Mouse (Mus musculus) cortical plate, adult 2 months (tissue): ENCODE measurements at regions not wholly inside any gene's neighbourhood (a gene's known extent, or its start where the extent isn't known, plus 50 kb on each side); places are given as distances from the start of the nearest gene placed in this dataset.
A peak's percentile ranks its signal among the peaks of the same experiment; 100 is the strongest.

Experiments used
- H3K27ac ChIP-seq: fragments of 200-500 bp; 2 replicates; pipeline ENCODE4 v1.5.1; 2012; ENCODE audit warnings: low read length, control low read depth, inconsistent platforms; ENCODE audit not compliant: insufficient read depth
- H3K4me1 ChIP-seq: fragments of 200-500 bp; 2 replicates; pipeline ENCODE4 v1.6.1; 2011; ENCODE audit warnings: low read length; ENCODE audit not compliant: control insufficient read depth, insufficient read depth
- H3K4me3 ChIP-seq: fragments of 200-500 bp; 2 replicates; pipeline ENCODE4 v1.5.1; 2011; ENCODE audit warnings: mild to moderate bottlenecking, low read length, control low read depth; ENCODE audit not compliant: insufficient read depth
- CTCF ChIP-seq: fragments of 200-500 bp; IDR thresholded peaks from 2 replicates; pipeline ENCODE4 v1.5.1; 2011; ENCODE audit warnings: mild to moderate bottlenecking, control low read depth, low read length; ENCODE audit not compliant: insufficient read depth; ENCODE audit errors: extremely low read depth
- POLR2A ChIP-seq: fragments of 200-500 bp; IDR thresholded peaks from 2 replicates; pipeline ENCODE4 v1.6.1; 2011; ENCODE audit warnings: mild to moderate bottlenecking, low read length, control low read depth; ENCODE audit not compliant: insufficient read depth; ENCODE audit errors: extremely low read depth

DNA sequence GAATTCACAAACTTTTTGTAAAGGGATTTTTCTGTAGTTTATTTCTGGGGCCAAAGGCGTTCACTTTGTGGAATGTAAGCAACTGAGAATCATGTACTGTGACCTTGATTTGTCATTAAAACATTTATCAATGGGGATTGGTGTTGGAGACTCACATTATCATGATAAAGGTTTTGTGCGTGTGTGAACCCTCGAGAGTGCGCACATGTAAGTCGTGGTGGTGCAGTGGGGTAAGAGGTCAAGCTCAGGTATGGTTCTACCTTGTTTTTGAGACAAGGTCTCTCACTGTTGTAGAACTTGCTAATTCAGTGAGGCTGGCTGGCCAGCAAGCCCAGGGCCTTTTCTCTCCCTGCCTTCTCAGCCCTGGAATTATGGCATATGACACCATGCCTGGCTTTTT, 280.4 kb downstream of the Rps24 start:
- no peak overlapping the region for H3K27ac ChIP-seq
- peaks cover 13% of the 10 kb centered on the region for H3K4me1 ChIP-seq
- no peak overlapping the region for H3K4me3 ChIP-seq
- TF ChIP-seq CTCF = no peak
- TF ChIP-seq POLR2A = no peak

DNA sequence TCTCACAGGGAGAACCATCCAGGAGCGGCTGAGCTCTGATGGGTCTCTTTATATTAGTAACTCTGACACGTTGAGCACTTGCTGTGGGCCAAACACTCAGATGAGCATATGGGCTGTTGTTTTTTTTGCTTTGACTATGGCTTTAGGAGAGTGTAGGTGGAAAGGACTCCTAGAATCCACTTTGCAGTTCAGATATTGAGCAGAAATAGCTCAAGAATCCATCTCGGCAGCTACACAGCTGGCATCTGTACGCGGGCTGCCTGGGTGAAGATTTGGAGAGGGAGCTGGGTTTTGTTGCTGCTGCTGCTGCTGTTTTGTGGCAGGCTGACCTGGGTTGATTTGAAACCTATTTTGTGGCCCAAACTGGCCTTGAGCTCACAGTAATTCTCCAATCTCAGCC, 281.0 kb downstream of the Rps24 start:
- no peak for TF ChIP-seq POLR2A
- TF ChIP-seq CTCF = no peak
- Histone ChIP-seq H3K27ac (no peak overlapping the region), H3K4me1 (peaks cover 13% of the 10 kb centered on the region), H3K4me3 (no peak overlapping the region)

DNA sequence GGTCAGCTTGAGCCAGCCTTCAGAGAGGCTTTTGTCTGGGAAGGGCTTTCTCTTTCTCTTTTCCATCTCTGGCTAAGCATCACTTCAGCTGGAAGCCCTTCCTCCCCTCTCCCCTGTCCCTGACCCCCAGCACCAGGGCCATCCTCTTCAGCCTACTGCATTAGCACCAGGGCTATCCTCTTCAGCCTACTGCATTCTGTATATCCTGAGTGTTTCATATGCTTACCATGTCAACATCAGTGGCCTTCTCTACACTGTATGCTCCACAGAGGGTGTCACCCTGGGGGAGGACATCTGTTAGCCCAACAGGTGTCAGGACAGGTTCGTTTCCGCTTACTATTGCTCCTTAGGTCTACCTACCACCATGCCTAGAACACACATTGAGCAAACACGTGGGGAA, 282.5 kb downstream of the Rps24 start:
- TF ChIP-seq POLR2A = no peak
- Histone ChIP-seq H3K4me1 (peaks cover 11% of the 10 kb centered on the region), H3K4me3 (no peak overlapping the region), H3K27ac (no peak overlapping the region)

DNA sequence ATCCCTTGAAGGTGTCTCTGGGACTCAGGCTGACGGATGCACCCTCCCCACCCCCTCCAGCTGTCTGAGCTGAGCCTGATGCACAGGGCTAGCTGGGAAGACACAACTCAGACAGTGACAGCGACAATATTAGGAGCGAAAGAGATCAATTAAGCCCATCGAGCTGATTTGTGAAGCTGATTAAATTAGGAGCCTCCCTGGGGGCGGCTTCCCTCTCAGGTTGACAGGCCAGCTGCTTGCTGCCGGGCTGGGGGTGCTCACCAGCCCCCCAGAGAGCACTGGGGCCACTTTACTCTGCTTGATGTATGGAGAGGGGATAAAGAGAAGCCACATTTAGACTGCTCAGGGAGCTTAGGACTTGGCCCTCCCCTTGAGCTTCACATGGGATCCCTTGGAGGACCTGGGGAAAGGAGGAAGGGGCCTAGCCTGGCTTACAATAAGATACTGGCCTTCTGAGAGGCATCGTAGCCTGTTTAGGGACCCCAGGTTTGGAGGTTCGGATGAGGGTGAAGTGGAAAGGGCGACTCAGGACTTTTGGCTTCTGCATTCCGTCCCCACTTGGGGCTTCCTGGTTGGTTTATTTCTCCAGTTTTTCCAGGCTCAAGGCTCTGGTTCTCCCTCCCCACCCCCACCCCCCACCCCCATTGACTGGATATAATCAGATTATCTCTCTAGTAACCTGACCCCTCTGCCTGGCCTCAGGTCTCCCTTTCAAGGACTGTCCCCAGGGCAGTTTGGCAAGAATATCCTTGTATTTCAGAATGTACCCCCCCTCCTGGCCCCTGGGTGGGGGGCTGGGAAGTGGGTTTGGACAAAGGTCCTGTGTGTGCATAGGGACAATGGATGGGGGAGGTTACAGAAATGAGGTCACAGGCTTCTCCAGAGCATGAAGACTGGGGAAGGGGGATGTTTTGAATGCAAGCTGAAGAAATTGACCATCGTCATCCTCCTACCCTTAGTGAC, 283.4 kb downstream of the Rps24 start:
- no peak for TF ChIP-seq POLR2A
- H3K4me1 ChIP-seq = peaks cover 11% of the 10 kb centered on the region
- H3K4me3 ChIP-seq = no peak overlapping the region
- H3K27ac ChIP-seq = no peak overlapping the region

DNA sequence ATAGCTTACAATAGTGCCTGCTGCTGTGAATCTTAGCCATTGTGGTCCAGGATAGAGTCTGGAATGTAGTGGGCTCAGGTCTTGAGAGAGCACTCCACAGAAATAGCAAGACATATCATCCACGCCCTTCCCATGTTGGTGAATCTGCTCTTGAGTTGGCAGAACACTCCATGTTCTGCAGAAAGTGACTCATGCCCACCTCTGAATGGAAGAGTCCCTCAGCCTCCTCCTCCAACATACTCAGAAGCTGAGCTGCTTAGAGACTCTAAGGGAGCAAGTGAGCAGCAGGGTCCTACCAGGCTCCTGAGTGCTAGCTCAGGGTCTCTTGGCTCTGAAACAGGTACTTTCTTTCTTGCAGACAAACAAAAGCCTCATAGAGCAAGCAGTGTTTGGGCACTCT, 284.7 kb downstream of the Rps24 start:
- no peak for TF ChIP-seq CTCF
- TF ChIP-seq POLR2A = no peak
- H3K27ac ChIP-seq = 0 out of 2 replicates have a peak overlapping the region, but pooled peaks have one; percentile 30
- no peak overlapping the region for H3K4me3 ChIP-seq
- peaks cover 11% of the 10 kb centered on the region for H3K4me1 ChIP-seq

DNA sequence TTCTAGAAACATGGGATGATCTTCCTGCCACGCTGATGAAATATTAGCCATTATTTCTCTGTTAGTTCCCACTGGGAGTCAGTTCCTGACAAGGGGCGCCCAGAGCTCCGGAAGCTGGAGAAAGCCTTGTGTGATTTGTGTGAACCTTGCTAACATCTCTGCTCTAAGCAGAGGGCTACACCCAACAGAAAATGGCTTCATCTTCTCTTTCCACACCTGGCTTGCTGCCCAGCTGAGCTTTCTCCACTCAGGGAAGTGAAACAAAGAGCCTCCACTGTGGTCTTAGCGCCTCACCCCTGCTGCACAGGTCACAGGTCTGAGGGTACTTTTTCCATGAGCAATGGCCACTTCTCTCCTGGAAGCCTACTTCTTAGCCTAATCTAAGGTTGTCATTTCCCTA, 285.2 kb downstream of the Rps24 start:
- Histone ChIP-seq H3K4me3 (no peak overlapping the region), H3K27ac (0 out of 2 replicates have a peak overlapping the region, but pooled peaks have one; percentile 30), H3K4me1 (peaks cover 11% of the 10 kb centered on the region)
- TF ChIP-seq POLR2A (no peak), CTCF (no peak)

DNA sequence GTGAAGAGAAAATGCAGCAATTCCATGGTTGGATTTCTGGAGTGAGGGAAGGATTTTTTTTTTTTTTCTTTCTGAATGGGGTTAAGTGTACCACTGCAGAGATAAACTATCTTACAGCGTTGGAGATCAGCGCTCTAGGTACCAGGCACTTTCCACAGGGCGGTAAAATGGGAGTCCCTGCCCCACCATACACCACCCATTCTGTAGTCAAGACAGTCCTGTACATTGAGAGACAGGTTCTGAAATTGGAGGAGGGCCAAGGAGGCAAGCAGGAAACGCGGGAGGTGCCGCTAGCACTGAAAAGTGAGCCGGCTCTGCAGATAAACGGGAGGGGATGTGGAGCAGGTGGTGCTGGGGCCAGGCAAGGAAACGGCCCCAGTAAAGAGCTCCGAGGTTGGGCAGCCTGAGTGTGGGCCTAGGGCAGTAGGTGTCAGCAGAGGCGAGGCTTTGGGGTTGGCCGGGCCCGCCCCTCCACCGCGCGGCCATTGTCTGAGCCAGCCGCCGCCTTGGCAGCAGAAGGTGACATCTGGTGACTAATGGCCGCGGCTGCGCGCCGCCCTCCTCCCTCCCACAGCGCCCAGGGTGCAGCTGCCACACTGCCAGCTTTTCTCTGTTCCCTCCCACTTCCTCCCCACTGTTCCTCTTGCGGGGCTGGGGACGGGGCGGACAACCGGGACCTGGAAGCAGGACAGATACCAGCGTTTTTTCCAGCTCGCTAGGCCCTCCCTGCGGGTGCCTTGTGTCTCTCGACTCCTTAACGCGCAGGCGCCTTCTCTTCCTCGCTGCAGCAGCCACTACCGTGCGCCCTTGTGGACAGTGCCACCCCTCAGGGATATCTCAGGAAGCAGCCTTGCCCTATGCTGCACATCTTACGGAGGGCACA, 292.1 kb downstream of the Rps24 start:
- H3K4me1 ChIP-seq = peaks cover 5% of the 10 kb centered on the region
- peak overlapping the region; percentile 24 for H3K4me3 ChIP-seq
- peak; percentile 56; the same call in 1 of the 2 replicates for TF ChIP-seq POLR2A
- 0 out of 2 replicates have a peak, but pooled peaks have one; percentile 10 for TF ChIP-seq CTCF
- peak overlapping the region; percentile 48 for H3K27ac ChIP-seq

DNA sequence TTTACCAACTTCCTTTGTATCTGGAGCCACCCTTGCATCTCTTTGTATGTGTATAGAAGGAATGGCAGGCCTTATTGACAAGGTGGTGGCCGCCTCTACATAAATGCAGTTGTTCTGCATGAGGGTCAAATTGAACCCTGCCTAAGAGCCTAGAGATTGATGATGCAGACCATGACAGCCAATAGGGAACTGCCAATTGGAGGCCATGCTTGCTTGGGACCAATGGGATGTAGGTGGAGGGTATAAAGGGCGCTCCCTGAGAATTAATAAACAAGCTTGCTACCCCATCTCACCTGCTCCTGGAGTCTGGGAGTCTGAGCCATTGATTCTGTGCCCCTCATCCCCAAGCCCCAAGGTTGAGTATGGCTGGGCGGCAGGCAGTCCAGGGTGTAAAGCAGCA, 294.7 kb downstream of the Rps24 start:
- Histone ChIP-seq H3K4me3 (no peak overlapping the region), H3K4me1 (peaks cover 9% of the 10 kb centered on the region), H3K27ac (no peak overlapping the region)
- no peak for TF ChIP-seq POLR2A
- TF ChIP-seq CTCF = no peak

DNA sequence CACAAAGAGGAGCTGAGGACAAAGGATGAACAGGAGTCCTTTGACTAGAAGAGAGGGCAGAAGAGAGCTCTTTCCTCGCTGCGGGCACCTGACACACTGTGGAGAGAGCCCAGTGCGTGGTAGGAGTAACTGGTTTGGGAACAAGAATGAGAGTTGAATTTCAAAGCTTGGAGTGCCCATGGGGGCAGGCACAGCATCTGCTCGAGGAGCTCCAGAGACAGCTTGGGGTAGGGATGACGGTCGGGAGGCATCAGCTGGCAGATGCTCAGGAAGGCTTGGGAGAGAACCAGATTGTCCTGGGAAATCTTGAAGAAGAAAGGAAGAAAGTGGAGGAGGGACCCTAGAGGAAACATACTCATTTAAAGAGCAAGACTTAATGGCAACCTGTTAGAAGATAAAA, 297.0 kb downstream of the Rps24 start:
- no peak overlapping the region for H3K4me3 ChIP-seq
- H3K4me1 ChIP-seq = peaks cover 9% of the 10 kb centered on the region
- no peak for TF ChIP-seq CTCF
- no peak for TF ChIP-seq POLR2A
- no peak overlapping the region for H3K27ac ChIP-seq
